Mouse (Mus musculus) hematopoietic stem cell, adult 5-6 weeks (primary cell): ENCODE data around the gene Galnt13. TPM values are rescaled to one million over a fixed set of nuclear protein-coding genes. Genes with fewer than 3 reads are reported as not detected.
"Not testable (repeated sequence)": the region's sequence is repeated elsewhere in the genome, so short reads cannot be mapped to it uniquely, and the experiment has no call there.

Experiments used
- ATAC-seq, 2 experiments: fragments of 125-278 bp in 1 of 2; replicated peaks in 1 of 2; 2 replicates each; pipeline ENCODE4 v1.8.0; 2016 to 2017; ENCODE audit warnings: inconsistent platforms in 2 of 2, mild to moderate bottlenecking in 2 of 2, moderate number of reproducible peaks in 2 of 2, low read depth in 1 of 2, moderate TSS enrichment in 1 of 2; ENCODE audit not compliant: low FRiP score in 2 of 2, poor library complexity in 2 of 2, severe bottlenecking in 2 of 2, insufficient read depth in 1 of 2, low TSS enrichment in 1 of 2
- total RNA-seq: library from RNA; stranded (forward); fragments of 172-1452, 232-1000 nt; gene quantifications from 2 replicates; pipeline ENCODE4 v1.2.3, GENCODE M21; 2017

Galnt13 gene
- total RNA-seq, 1 experiment from 2014 or later, result not detected

DNA sequence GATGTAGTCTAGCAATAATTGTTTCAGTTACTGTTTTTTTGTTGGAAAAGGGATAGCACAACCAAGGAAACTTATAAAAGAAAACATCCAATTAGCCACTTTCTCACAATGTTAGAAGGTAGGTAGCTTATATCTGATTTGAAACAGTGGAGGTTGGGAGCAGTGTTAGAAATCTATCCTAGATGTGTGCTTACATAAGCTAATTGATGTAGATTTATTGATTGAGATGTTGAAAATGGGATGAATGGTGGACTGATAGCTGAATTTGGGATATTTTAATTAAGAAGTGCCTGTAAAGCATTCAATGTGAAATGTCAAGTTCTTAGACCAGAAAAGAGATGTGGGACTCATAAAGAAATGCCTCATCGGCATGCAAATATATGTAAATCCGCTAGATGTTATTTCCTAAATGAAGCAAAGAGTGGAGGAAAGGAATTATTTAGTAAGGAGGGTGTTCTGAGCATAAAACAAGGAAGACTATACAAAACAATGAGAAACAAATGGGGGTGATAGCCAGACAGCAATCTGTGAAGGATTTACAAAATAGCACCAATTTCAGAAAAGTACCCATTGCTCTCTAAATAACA lies 377.6 kb downstream of the Galnt13 start:
- ATAC-seq, result no peak

DNA sequence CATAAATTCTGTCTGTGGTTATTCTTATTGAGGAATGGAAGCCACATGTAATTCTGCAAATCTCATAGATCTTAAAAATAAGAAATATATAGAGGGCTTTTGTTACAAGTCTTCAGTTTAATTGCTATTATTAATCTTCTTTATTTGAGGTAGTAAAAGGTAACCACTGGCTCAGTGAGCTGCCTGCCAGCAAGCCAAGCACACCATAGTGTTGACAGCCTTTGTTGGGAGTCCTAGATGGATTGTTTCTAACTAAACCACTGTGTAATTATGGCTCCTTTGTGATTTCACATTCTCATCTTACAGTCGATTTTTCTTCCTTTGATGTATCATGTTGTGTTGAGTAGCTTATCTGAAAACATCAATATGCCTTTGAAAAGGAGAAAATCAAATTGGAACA lies 405.1 kb downstream of the Galnt13 start:
- ATAC-seq, result no peak

DNA sequence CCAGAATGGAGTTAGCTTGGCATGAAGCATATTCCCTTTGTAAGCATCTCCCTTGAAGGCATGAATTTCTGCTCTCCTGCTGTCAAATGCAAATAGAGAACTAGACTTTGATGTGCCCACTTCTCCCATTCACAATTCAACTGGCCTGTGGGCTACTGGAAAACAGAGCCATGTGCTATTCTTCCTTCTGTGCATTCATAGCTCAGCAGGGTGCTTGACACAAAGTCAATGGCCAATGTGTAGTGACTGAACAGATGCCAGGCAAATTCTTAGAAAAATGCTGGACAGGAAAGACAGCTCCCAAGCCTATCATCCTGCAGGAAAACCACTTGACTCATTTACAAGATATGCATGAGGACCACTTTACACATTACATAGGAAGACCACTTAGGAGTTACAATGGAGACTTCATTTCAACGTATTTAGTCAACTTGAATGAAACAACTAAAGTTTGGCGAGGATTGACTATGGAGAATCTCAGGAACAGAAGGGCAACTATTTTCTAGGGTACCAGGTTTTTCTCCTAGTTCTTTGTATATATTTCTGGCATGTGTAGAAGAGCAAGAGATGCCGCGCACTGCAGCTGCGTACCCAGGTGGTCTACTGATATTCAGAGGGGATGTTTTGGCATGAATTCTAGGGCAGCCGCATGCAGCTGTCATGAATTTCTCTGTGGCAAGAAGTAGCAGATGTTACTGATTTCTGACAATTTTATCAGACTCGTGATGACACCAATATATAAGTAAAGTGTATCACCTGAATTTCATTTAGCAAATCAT lies 470.4 kb downstream of the Galnt13 start:
- ATAC-seq, result no peak

DNA sequence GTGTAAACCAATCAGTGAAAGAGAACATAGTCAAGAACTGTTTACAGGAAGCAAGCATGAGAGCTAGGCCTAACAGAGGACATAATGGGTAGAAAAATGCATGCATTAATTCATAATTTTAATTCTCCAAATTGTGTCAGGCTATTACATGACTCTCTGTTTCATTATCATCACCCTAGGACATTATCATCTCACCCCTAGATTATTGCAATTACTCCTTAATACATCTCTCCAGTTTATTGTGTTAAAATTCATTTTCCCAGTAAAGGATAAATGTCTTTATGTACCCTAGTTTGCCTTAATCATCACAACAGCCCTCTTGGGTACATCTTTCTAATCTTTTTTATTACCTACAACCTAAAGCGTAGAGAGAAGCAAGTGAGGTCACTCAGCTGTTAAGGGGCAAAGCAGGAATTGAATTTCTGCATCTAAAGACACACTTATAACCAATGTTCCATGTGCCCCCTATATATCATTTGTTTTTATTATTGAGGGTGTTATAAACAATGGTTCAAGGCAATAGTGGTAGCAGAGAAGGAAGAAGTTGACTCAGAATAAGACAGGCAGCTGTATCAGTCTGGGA lies 479.1 kb downstream of the Galnt13 start:
- ATAC-seq, result no peak

DNA sequence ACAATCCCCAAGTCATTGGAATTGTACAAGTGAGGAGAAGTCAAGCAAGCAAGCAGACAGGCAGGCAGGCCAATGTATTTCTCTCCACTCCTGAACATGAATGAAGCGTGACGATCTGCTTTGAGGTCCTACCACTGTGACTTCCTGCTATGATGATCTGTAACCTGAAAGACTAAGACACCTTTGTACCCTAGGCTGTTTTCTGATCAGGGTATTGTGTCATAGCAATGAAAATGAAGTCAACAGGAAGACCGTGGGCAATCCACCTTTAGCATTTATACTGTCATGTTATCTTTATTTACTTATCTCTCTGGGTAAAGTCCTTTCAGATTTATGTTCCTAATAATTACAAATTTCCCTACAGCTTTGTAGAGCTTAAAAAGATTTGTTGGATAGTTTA lies 500.3 kb downstream of the Galnt13 start:
- ATAC-seq, result no peak

DNA sequence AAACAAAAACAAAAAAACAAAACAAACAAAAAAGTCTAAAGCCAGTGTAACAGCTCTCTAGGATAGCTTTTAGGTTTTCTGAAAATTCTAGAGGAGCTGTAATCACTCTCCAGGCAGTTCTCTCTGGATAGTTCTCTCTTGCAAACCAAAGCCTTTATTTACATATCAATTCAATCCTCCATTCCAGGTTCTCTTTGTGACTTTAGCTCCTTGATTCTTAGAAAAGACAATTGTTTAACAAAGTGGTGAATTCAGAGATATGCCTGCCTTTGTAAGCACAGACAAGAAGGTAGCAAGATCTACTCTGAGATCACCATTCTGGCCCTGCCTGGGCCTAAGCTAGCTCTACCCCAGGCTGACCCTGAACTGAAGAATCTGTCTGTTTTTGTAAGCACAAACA lies 501.2 kb downstream of the Galnt13 start:
- ATAC-seq, result no peak

DNA sequence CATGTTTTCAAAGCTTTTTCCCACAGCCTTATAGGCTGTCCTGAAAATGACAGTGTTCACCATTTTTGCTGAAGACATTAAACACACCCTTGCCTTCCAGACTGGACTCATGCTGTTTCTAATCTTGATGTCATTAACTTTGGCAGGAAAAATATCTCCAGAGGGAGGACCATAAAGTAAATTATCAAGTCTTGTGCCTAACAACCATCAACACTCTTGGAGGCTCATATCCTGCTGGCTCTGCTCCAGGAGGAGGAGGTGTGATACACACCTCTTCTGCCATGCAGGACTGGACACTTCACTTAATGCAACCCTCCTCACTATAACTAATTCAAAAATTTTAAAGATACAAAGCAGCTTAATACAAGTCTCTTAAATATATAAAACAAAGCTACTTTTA lies 502.0 kb downstream of the Galnt13 start:
- ATAC-seq, result no peak

DNA sequence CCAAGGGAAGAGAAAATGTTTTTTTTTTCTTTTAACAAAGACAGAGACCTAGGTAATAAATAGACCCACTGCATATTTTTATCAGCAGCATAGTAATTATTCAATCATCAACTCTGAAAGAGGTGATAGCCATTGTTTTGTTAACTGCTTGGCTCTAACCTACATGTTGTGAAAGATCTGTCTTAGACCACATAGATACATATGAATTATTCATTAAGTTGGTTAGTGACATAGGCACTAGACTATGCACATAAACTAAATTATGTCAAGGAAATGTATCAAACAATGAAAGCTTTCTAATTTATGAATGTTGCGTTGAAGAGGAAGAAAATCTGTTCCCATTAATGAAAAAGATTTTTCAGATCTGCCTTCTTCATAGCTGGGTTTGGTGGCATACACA lies 507.3 kb downstream of the Galnt13 start:
- no peak for ATAC-seq

DNA sequence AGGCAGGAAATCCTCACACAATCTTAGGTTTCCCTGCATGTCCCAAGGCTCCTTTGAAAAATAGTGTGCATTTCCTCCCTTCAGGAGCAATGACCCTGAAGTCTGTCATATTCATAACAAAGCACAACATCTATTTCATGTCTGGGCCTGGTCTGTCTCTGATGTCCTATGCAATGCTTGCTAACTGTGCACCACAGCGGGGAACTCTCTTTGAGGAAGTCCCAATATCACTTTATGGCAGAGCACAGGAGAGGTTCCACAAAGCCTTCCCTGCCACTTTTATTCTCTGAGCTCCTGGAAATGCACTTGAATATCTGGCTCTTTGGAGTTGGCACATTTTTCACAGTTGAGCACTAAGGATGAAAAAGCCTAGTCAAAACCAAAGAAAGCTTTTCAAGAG lies 547.7 kb downstream of the Galnt13 start:
- ATAC-seq, result no peak

DNA sequence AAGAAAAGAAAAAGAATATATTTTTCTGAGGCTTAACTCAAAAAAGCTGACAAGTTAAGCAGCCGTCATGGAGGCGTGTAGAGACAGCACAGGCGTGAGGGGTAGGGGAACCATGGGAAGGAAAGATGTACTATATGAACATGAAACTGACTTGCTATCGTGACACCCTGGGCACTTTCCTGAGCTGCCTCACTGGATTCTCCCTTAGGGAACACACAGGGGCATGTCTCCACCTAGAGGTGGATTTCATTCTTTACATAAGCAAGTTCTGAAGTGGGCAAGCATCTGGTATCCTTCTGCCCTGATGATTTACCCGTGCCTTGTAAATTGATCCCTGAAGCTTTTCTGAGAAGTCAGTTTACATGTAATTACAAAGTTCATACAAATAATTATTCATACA lies 586.4 kb downstream of the Galnt13 start:
- not testable (repeated sequence) for ATAC-seq

DNA sequence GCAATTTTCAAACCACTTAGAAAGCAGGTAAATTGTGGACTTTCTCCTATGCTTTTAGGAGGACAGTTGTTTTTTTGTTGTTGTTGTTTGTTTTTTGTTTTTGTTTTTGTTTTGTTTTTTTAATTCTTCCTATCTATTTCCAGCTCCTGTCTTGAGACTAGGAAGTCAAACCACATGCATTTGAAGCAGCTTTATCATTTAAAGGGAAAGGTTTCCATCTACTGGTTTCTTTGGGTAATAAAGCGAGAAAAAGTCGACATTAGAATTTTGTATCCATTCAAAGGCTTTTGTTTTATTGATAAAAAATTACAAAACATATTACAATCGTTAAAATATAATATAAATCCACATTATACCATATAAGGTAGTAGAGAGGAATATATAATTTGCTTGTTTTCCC lies 598.5 kb downstream of the Galnt13 start:
- ATAC-seq, result no peak

DNA sequence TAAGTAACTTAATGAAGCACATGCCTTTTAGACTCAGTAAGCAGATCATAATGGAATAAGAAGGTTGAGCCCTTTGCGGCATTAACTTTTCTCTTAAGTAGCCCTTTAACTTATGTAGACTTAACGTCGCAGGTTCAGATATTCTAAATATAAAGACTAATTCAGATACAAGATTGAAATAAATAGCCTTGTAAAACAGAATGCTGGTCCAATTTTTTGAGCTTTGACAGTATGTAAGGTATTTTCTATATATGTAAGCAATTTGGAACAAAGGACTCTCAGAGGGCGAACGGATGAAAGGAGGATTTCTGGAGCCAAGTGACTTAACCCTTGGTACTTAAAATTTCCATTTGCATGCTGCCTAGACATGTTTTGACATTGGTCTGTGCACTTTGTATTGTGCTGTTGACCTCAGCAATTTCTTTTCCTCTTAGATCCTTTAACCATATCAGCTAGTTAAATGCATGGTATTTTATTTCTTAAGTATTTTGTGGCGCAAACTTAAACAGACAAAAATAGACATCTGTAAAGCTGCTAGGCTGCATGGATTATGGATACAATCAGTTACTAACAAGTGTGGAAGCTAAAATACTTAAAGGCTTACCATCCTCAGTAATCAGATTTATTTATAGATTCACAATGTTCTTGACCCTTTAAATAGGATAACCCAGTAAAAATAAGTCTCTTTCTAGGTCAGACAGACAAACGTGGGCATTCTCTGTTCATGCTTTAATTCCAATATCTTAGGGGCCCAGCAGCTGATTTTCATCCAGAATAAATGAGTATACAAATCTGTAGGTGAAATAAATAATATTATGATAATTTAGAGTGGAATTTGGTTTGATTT lies 629.6 kb downstream of the Galnt13 start:
- ATAC-seq, result no peak

DNA sequence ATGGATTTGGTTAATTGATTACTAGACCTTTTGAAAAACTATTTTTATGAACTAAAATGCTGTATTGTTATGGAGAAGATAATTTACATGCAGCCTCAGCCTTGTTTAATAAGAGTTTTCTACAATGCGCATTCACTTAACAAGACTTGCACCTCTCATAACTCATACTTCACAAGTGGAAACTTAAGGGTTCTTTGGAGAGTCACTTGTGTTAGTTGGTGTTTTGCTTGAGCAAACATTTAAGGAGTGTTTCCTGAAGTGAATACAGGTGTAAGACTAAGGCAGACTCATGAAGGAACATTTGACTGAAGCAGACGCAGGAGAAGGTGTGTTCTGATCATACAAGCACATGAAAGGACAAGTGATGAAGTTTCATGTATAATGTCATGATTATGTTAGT lies 649.5 kb downstream of the Galnt13 start:
- no peak for ATAC-seq

DNA sequence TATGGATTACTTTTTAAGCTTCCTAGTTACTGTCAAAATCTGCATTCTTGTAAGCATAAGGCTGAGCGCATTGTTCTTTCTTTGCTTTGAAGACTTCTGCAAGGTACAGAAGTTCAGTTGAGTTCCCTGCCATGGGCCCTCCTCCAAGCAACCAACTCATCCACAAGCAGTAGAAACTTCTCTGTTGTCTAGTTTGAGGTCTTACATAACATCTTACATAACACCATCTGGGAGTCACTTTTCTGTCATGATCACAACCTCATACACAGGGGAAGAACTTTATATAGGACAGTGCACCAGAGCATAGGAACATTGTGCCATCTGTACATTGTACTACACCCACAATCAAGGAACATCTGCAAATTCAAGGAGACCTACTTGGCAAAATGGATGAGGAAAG lies 651.9 kb downstream of the Galnt13 start:
- no peak for ATAC-seq

DNA sequence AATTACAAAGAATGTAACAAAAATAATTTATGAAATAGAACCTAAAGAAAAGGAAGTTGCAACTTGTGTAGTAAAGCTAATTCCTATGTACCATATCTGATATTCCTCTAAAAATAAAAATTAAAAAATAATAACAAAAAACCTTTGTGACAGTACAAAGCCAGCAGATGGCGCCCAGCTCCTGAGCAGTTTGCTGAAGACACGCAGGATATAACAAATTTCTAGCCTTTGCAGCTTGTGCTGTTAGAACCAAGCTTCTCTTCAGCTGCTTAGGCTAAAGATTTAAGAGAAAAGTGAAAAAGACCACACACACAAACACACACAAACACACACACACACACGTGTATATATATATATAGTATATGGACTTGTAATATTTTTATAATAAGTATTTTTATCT lies 654.2 kb downstream of the Galnt13 start:
- ATAC-seq, result no peak

DNA sequence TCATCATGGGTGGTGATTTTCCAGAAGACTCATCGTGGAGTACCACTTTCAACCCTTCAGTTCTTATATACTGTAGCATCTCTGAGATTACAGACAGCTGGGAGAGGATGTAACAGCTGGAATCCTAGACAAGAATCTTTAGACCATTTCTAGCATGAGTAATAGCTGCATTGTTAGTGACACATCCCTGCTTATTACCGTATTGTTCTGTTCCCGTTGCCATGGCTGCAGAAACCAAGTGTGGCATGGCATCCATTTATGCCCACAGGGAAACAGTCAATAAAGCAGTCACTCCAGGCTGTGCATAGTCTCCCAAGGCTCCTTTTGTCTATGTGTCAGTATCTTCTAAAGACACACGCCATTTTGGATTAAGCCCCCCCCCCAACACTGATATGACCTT lies 655.4 kb downstream of the Galnt13 start:
- no peak for ATAC-seq

DNA sequence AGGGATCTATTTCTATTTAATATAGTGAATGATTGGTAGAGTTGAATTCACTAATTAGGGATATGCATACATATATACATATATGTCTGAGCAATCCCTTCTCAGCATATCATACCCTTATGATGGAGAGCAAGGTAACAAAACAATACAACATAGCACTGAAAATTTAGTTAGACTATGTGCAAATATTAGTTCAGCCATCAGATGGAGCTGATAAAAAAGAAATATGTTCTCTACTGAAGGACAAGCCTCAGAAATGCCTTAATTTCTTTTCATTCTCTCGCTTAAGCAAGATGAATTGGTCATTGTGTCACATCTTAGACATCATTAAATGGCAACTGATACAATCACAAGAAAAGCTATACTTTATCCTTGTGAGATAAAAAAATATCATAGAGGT lies 663.0 kb downstream of the Galnt13 start:
- no peak for ATAC-seq

DNA sequence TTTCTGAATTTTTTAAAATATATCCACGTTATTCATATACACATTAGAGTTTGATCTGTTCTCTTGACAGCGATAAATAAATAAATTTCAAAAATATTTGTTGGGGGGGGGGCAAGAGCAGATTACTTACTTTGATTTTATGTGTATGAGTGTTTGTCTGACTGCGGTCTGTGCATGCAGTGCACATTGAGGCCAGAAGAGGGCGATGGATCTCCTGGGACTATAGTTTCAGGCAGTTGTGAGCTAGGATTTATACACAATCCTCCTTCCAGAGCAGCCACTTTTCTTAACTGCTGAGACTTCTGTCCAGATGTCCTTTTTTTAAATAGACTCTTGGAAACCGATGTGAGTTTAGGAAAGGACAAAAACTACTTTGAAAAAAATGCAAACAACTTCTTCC lies 665.2 kb downstream of the Galnt13 start:
- no peak for ATAC-seq
